Mouse (Mus musculus): ENCODE data around the gene Nlrc4.
"Not testable (repeated sequence)": the region's sequence is repeated elsewhere in the genome, so short reads cannot be mapped to it uniquely, and the experiment has no call there.

Gene Nlrc4

GRCm38 (mm10) chr17:74458711-74459408, at the start of gene Nlrc4:
TSS of gene Nlrc4 (minus strand) at chr17:74459142.
- DNase-seq, result no peak

- no peak for DNase-seq
These were observed 49.7 kb upstream of the Nlrc4 start for GRCm38 (mm10) chr17:74508600-74508999.

GRCm38 (mm10) chr17:74507934-74508333, 49.0 kb upstream of the Nlrc4 start:
- no peak for DNase-seq

- no peak for DNase-seq
These were observed 42.1 kb upstream of the Nlrc4 start for GRCm38 (mm10) chr17:74501085-74501484.

- DNase-seq, result no peak
These were observed 41.3 kb upstream of the Nlrc4 start for GRCm38 (mm10) chr17:74500204-74500603.

GRCm38 (mm10) chr17:74491565-74491964, 32.6 kb upstream of the Nlrc4 start:
- DNase-seq, result no peak

- DNase-seq, result no peak
These were observed 30.9 kb upstream of the Nlrc4 start for GRCm38 (mm10) chr17:74489901-74490220.

GRCm38 (mm10) chr17:74489024-74489900, 30.3 kb upstream of the Nlrc4 start, which contains the start of gene Yipf4:
TSS of gene Yipf4 (plus strand) at chr17:74489493.
- DNase-seq, result peak; percentile 95

GRCm38 (mm10) chr17:74480361-74481069, 21.6 kb upstream of the Nlrc4 start:
- DNase-seq, result no peak

- not testable (repeated sequence) for DNase-seq
These were observed 11.2 kb upstream of the Nlrc4 start for GRCm38 (mm10) chr17:74470133-74470532.

GRCm38 (mm10) chr17:74467981-74468380, 9.0 kb upstream of the Nlrc4 start:
- DNase-seq, result not testable (repeated sequence)

GRCm38 (mm10) chr17:74463510-74463909, 4.6 kb upstream of the Nlrc4 start:
- no peak for DNase-seq

GRCm38 (mm10) chr17:74457972-74458677, 817 bp downstream of the Nlrc4 start:
- DNase-seq, result no peak

GRCm38 (mm10) chr17:74456825-74457224, 2.1 kb downstream of the Nlrc4 start:
- DNase-seq, result no peak

GRCm38 (mm10) chr17:74455426-74455825, 3.5 kb downstream of the Nlrc4 start:
- DNase-seq, result no peak

- no peak for DNase-seq
These were observed 4.3 kb downstream of the Nlrc4 start for GRCm38 (mm10) chr17:74454660-74455059.

- DNase-seq, result no peak
These were observed 5.0 kb downstream of the Nlrc4 start for GRCm38 (mm10) chr17:74453928-74454327.

- no peak for DNase-seq
These were observed 9.2 kb downstream of the Nlrc4 start for GRCm38 (mm10) chr17:74449776-74450175.

- DNase-seq, result no peak
These were observed 18.5 kb downstream of the Nlrc4 start for GRCm38 (mm10) chr17:74440486-74440885.

- no peak for DNase-seq
These were observed 21.2 kb downstream of the Nlrc4 start for GRCm38 (mm10) chr17:74437762-74438161.

- no peak for DNase-seq
These were observed 26.3 kb downstream of the Nlrc4 start for GRCm38 (mm10) chr17:74432631-74433030.

- peak; percentile 13 for DNase-seq
These were observed 27.5 kb downstream of the Nlrc4 start for GRCm38 (mm10) chr17:74431481-74431880.

GRCm38 (mm10) chr17:74430074-74430473, 28.9 kb downstream of the Nlrc4 start:
- DNase-seq, result no peak
